Mouse (Mus musculus) left cerebral cortex, adult 2 months (tissue): ENCODE results near the gene Fam131a. TPM values are rescaled to one million over a fixed set of nuclear protein-coding genes. Genes with fewer than 3 reads are reported as not detected.

Experiments used
- DNase-seq, 2 experiments: peaks; one replicate each; pipeline ENCODE4 v3.0.0; 2021 to 2022; ENCODE audit warnings: low spot score in 2 of 2, mixed read lengths in 1 of 2; ENCODE audit errors: extremely low spot score in 1 of 2
- H3K27ac ChIP-seq: fragments of 200-600 bp; 2 replicates; pipeline ENCODE4 v1.8.1; 2022
- H3K4me3 ChIP-seq: fragments of 200-600 bp; 2 replicates; pipeline ENCODE4 v1.8.1; 2022
- CTCF ChIP-seq: fragments of 200-600 bp; IDR thresholded peaks from 2 replicates; pipeline ENCODE4 v1.8.1; 2022; ENCODE audit warnings: antibody characterized with exemption, mild to moderate bottlenecking, moderate library complexity
- intact Hi-C: fragments of 180-260 bp; cut with DNase I; formaldehyde crosslinking; loops from one replicate; pipeline ENCODE4 v1.15.1; 2025
- total RNA-seq, 2 experiments: library from RNA; stranded (reverse); gene quantifications; 2 replicates each; pipeline ENCODE4 v1.2.3; 2021

Fam131a gene
- total RNA-seq, 2 experiments from 2014 or later, result 320 to 343 TPM

DNA sequence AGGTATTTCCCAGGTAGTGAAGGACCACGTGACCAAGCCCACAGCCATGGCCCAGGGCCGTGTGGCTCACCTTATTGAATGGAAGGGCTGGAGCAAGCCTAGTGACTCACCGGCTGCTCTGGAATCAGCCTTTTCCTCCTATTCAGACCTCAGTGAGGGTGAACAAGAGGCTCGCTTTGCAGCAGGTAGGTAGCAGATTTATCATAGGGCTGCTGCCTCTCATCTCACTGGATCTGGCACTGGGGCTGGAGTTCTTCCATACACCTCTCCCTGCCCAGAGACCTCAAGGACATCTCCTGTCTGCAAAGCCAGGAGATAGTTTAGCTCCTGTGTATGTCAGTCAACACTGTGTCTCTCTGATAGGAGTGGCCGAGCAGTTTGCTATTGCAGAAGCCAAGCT lies 6.2 kb downstream of the Fam131a start:
- Histone ChIP-seq H3K27ac (peak overlapping the region; percentile 24; the same call in 1 of the 2 replicates), H3K4me3 (no peak overlapping the region)
- intact Hi-C loops, result no loop called here
- TF ChIP-seq CTCF, result no peak
- no peak for DNase-seq

DNA sequence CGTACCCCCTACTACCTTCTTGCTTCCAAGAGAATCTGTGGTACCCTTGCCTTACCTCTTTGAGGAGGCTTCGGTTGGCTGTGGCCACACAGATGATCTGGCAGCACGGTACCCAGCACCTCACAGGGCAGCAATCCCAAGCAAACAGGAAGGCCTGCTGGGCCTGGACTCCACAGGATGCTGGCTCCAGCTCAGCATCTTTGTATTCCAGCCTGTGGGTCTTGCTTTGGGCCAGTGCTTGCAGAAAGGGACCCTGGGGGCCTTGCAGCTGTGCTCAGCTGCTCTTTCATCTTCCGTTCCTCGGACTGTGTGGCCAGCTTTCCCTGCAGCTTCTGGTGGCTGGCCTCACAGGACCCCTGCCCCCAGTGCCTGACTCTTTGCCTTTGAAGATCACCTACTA lies 7.0 kb downstream of the Fam131a start:
- H3K4me3 ChIP-seq, result no peak overlapping the region
- peak overlapping the region; percentile 24 for H3K27ac ChIP-seq
- intact Hi-C loops, result loop anchor here (5.0 kb wide), 1 partner anchor 492 kb away; no protein-coding TSS in a partner anchor
- TF ChIP-seq CTCF, result no peak
- no peak for DNase-seq

DNA sequence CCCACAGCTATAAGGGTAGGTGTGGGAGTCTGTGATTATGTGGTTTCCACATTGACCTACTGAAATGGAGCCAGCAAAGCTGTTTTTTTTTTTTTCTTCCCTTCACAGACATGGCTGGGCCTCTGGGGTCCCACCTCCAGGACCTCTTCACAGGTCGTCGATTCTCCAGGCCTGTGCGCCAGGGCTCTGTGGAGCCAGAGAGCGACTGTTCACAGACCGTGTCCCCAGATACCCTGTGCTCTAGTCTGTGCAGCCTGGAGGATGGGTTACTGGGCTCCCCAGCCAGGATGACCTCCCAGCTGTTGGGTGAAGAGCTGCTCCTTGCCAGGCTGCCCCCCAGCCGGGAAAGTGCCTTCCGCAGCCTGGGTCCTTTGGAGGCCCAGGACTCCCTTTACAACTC lies 8.3 kb downstream of the Fam131a start:
- intact Hi-C loops, result loop anchor here (5.0 kb wide), 1 partner anchor 491 kb away; no protein-coding TSS in a partner anchor
- DNase-seq, result no peak
- Histone ChIP-seq H3K4me3 (no peak overlapping the region), H3K27ac (peak overlapping the region; percentile 64)
- TF ChIP-seq CTCF, result no peak

DNA sequence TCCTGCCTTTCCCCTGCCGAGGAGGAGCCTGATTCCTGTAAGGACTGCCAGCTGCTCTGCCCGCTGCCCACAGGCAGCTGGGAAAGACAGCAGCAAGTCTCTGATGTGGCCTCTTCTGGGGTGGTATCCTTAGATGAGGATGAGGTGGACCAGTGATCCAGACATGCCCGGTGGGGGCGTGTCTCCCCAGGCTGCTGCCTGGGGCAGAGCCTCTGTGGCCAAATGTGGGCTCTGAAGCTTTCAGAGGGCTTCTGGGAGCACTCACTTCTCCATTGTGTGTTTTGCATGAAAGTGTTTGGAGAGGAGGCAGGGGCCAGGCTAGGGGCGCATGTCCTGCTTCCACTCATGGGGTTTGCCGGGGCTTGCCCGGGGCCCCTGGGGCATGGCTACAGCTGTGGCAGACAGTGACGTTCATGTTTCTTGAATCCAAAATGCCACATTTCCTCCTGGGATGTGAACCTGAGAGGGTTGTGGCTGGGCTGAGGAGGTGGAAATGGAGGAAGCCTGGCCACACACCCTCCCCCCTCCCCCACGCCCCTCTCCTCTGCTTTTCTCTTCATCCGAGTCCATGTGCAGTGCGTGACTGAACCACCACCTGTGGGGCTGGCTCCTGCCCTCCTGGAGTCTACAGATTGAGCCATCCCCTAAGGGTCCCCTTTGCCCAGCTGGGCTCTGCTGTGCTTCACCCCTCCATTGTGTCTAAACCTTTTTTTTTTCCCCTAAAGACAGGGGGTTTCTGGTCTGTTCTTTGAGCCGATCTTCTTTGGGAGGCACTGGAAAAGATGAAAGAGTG lies 8.9 kb downstream of the Fam131a start:
- Histone ChIP-seq H3K27ac (peak overlapping the region; percentile 64), H3K4me3 (no peak overlapping the region)
- peak in 1 of 2 experiments; percentile 18 for DNase-seq

DNA sequence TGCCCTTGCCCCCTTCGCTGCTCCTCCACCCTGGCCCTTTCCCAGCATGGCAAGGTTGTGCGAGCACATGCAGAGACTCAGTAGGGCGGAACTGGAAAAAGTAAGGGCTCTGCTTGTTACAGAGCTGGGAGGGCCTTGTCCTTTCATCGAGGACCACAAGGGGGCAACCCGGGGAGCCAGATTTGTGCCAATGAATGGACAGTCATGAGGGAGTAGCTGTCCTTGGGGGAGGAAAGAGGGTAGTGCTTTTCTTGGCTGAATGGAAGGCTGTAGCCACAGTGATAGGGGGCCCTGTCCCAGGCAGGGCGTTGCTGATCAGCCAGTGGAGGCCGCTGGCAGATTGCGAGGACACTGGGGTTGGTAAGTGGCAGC lies 9.5 kb downstream of the Fam131a start:
- intact Hi-C loops, result loop anchor here (5.0 kb wide), 1 partner anchor 490 kb away; no protein-coding TSS in a partner anchor
- DNase-seq, result peak in 1 of 2 experiments; percentile 66
- TF ChIP-seq CTCF, result peak; percentile 68
- H3K4me3 ChIP-seq, result no peak overlapping the region
- H3K27ac ChIP-seq, result peak overlapping the region; percentile 64; the same call in 1 of the 2 replicates

More for the DNA sequence above, 8.9 kb downstream of the Fam131a start:
- intact Hi-C loops, result loop anchor here (5.0 kb wide), 1 partner anchor 490 kb away; no protein-coding TSS in a partner anchor
- TF ChIP-seq CTCF, result no peak

DNA sequence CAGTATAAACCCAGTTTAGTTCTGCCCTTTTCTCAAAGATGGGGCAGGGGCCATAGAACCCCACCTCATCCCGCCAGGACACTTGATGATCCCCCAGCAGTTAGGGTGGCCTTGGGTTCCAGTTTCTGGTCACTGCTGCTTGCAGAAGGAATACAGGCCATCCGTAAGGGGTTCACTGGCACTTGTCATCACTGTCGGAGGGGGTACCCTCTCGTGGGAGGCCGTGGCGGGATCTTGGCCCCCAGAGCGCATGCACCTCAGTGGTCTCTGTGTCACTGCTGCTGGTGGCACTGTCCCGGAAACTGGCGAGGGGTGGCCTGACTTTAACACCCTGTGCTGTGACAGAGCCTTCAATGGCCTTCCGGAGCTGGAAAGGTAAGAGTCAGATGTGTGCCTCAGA lies 10.0 kb downstream of the Fam131a start:
- peak in 1 of 2 experiments; percentile 20 for DNase-seq
- H3K4me3 ChIP-seq, result no peak overlapping the region
- H3K27ac ChIP-seq, result no peak overlapping the region
- intact Hi-C loops, result loop anchor here (5.0 kb wide), 1 partner anchor 489 kb away; no protein-coding TSS in a partner anchor
- no peak for TF ChIP-seq CTCF

DNA sequence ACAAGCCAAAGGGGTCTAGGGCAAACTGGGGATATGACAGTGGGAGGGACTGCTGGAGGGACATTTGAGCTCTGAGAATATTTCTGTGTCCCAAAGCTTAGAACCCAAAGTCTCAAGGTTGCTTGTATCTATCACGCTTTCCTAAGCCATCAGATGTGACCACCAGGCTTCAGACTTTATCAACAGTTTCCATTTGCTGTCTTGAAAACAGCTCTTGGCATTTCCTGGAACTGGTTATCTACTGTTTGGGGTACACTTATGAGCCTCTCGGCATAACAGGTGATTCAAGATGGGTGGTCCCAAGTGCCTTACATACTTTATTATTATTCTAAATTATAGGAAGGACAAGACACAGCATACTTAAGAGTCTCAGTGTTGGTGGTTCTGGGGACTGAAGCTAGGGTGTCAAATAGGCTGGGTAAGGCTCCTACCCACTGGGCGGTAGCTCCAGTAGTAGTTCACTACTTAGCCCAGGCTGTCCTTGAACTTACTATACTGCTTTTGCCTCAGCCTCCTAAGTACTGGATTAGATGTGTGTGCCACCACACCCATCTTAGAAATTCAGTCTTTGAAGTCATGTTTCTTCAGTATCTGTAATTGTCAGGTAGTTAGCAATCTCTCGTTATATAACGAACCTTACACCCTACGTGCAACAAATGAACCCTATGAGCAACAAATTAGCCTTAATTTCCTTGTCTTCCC lies 10.8 kb downstream of the Fam131a start:
- intact Hi-C loops, result loop anchor here (5.0 kb wide), 1 partner anchor 488 kb away; no protein-coding TSS in a partner anchor
- no peak for TF ChIP-seq CTCF
- no peak overlapping the region for H3K27ac ChIP-seq
- no peak for DNase-seq
- H3K4me3 ChIP-seq, result no peak overlapping the region

DNA sequence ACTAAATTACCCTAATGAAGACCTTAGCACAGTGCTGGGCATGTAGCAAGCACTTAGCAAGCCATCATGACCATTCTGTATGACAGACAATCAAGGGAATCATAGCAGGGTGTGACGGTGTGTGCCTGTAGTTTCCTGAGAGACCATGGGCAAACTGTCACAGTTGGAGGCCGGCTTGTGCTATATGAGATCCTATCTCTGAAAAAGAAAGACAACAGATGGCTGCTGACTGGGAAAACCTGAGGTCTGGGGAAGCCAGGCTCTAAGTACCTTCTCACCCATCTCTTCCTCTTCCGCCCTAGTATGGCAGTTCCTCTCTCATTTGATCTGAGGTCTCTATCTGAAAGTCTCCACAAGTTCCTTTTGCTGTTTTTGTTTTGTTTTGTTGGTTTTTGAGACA lies 12.7 kb downstream of the Fam131a start:
- H3K27ac ChIP-seq, result peak overlapping the region; percentile 45; the same call in 1 of the 2 replicates
- intact Hi-C loops, result no loop called here
- no peak for DNase-seq
- no peak overlapping the region for H3K4me3 ChIP-seq
- no peak for TF ChIP-seq CTCF

DNA sequence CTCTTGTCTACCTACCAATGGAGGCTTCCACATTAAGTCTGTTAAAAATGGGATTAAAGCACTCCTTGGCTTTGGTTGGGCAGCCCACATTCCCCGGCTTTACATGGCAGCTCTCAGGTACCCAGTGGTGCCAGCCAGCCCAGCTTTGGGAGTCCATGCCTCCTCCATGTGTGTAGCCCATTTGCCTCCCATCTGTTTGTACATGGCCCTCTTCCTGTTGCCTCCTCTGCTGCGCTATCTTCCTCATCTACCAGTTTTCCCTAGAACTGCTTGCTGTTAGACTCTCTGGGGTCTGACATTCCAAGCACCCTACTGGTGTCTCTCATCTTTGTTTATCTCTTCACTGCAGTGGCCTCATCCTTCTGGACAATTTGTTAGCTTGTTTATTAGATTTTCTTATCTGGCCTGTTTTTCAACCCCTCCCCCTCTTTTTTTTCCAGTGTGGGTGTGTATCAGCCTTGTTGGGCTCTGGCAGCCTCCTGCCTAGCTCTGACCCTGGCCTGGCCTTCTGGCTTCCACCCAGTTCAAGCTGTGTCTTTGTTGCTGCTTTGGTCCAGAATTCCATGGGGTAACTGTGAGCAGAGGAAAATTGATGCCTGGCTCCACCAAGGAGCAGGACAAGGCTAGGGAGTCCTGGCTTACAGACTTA lies 13.5 kb downstream of the Fam131a start:
- Histone ChIP-seq H3K27ac (peak overlapping the region; percentile 6; the same call in 1 of the 2 replicates), H3K4me3 (no peak overlapping the region)
- peak in 1 of 2 experiments; percentile 22 for DNase-seq
- TF ChIP-seq CTCF, result no peak
- intact Hi-C loops, result no loop called here

DNA sequence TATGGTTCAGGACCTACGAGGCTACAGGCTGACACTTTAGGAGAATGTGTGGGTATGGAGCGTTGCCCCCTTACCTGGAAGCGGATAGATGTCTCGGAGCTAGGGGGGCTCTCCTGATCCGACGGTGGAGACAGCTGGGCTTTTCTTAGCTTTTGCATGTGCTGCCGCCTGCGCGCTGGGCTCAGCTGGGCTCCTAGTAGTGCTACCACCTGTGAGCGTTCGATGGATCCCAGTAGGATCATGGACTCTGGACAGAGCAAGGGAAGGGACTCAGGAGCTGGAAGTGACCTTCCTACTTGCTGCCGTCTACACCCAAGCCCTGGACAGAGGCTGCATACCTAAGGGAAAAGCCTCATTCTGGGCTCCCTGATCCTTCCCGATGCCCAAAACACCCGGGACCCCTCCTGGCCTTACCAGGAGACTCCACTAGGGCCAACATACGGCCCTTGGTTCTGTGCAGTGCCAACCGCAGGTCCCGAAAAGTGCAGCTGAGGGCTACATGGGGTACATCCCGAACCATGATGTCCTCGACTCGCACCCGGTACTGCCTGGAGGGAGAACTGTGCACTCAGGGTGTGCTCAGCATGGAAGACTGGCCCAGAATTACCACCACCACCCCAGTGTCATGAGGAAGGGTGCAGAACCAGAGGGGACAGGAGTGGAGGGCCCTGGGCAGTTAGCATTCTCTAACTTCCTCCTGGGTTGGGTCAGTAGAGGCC lies 15.3 kb downstream of the Fam131a start:
- no peak overlapping the region for H3K4me3 ChIP-seq
- intact Hi-C loops, result no loop called here
- TF ChIP-seq CTCF, result no peak
- DNase-seq, result no peak
- peak overlapping the region; percentile 12 for H3K27ac ChIP-seq
